Mouse (Mus musculus): Measurements from ENCODE around the gene Cfap77.

DNA sequence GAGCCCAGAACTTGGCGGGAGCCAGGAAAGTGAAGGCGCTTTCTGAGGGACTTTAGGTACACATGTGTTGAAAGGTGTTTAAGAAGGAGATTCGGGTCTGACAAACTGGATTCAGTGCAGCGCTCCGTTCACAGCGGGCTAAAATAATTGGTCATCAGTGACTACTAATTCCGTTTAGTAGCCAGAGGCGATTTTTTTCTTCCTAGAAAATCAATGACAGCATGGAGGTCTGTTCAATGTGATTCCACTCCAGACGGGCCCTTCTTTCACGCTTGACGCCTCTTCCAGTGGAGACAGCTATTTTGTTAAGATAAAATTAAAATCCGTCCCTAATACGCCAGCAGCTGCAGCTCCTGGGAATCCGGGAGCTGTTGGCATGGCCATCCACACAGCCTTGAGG is 84.4 kb downstream of the Cfap77 start:
- no peak for TF ChIP-seq CTCF (IDR thresholded peaks at IDR 0.05; ENCODE audit: low read depth, low read length)
- no peak for TF ChIP-seq POLR2A (IDR thresholded peaks at IDR 0.05; ENCODE audit: borderline replicate concordance, low read depth, low read length)
